Mouse (Mus musculus): ENCODE results near the gene Hoxb7.

The Hoxb7 gene

GRCm38 (mm10) chr11:96299781-96300180 lies 13.4 kb downstream of the Hoxb7 start:
- no peak for DNase-seq (ENCODE audit: low spot score in 2 of 2)

- no peak for DNase-seq (ENCODE audit: low spot score in 2 of 2)
These were observed 14.1 kb downstream of the Hoxb7 start for GRCm38 (mm10) chr11:96300354-96301063.

DNA sequence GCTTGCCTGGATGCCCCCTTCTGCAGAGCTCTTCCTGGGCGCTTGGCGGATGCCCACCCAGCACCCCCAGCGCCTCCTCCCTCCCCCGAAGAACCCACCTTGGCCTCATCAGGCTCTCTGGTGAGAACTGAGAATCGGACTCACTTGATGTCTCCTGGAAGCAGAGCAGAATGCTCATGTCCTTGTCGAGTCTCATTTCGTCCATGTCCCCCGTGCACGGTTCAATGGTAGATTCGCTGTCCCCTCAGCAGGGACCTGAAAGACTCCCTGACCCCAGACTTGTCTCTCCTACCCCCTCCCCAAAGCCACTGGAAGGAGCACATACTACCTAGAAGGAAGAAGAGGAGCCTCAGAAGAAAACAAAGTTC lies 14.6 kb downstream of the Hoxb7 start:
- DNase-seq (ENCODE audit: low spot score in 2 of 2), result no peak

GRCm38 (mm10) chr11:96301837-96302236 lies 15.4 kb downstream of the Hoxb7 start:
- peak in 1 of 2 experiments; percentile 30 for DNase-seq (ENCODE audit: low spot score in 2 of 2)

GRCm38 (mm10) chr11:96302381-96303150 lies 16.1 kb downstream of the Hoxb7 start:
- DNase-seq (ENCODE audit: low spot score in 2 of 2), result no peak

GRCm38 (mm10) chr11:96303151-96304099 lies 17.0 kb downstream of the Hoxb7 start, which contains the start of gene Hoxb5:
TSS of gene Hoxb5 (plus strand) at chr11:96303336.
- DNase-seq (ENCODE audit: low spot score in 2 of 2), result no peak

DNA sequence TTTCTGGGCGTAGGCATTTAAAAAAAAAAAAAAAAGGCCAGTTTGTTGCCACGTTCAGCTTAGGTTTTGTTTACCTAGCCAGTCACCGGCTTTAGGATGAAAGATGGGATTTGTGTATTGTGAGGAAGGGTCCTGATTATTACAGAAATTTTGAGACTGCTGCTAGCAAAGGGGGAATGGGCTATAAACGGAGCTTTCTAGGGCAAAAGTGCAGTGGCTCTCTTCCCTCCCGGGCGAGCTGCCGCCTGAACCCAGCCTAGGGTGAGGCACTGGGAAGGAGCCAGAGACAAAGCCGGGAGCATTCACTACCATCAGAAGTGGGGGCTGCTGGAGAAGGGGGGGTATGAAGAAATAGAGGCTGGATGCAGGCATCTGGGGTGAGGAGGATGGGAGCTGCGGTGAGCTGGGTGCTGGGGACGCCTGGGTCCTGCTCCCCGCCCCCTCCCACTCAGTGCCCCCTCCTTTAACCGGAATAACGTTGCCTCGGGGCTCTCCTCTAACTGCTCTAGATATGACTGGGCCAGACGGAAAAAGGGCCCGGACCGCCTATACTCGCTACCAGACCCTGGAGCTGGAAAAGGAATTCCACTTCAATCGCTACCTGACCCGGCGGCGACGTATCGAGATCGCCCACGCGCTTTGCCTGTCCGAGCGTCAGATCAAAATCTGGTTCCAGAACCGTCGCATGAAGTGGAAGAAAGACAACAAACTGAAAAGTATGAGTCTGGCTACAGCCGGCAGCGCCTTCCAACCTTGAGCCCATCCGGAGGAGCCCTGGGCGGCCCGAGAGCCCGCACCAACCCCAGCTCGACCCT lies 18.2 kb downstream of the Hoxb7 start:
- no peak for DNase-seq (ENCODE audit: low spot score in 2 of 2)

- DNase-seq (ENCODE audit: low spot score in 2 of 2), result no peak
These were observed 19.2 kb downstream of the Hoxb7 start for GRCm38 (mm10) chr11:96305505-96306182.

DNA sequence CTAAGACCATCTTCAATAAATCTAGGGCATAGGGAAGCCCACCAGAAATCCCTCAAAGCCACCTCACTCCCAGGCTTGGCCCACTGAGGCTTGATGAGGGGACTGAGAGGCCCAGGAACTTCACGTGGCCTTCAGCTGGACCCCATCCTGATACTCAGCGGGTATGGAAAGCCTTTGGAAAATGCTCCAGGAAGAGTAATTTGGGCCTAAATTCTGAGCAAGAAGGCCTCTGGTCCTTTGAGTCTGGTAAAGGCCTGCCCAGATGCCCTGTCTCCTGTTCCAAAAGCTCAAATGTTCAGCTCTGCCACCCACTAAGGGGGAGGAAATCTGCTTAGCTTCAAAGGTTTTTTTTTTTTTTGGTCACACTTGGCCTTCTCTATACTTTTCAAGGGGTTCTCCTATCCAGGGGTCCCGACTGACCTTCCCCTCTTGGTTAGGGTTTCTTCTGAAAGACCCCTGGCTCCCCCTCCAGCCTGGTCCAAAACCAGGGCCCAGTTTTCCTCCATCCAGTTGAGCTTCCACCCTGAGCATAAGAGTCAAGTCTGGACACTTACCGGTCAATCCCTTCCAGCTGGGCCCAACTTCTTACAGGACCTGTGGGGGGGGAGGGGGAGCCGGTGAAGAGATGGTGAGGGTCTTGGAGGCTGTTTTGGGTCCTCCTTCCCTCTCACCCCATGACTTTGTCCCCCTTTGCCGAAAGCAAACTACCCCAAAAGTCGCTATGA lies 19.9 kb downstream of the Hoxb7 start:
- no peak for DNase-seq (ENCODE audit: low spot score in 2 of 2)

GRCm38 (mm10) chr11:96306908-96307269 lies 20.5 kb downstream of the Hoxb7 start:
- no peak for DNase-seq (ENCODE audit: low spot score in 2 of 2)

DNA sequence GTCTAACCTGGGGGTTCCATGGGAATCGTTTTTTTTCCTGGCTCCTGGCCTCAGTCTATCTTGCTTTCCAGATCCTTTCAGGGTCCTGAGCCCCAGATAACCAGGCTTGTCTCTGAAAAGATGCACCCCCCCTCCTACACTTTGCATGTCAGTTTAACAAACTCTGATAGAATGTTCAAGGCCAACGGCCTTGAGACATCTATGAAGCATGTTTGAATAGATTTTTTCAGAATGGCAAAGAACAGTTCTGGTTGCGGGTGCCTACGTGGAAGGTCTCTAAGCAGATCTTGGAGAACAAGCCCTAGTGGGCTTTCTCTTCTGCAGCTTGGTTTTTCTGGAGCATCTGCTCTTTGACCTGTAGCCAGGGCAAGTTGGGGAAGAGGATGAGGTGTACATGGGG lies 22.3 kb downstream of the Hoxb7 start:
- no peak for DNase-seq (ENCODE audit: low spot score in 2 of 2)

DNA sequence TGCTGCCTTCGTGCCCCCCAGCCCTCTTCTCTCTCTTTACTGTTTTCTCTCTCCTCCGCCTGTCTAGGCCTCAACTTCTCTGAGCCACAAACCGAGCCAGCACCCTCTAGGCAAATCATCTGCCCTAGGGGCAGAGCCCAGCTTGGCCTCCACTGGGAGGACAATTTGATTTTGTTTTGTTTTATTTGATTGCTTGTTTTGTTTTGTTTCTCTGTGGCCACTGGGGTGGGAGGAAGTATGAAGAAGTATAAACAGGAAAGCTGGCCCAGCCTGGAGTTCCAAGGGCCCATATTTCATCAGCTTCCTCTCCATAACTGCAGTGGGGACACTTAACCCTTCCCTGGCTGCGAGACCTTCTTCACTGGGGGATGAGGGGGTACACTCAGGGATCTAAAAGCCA lies 22.9 kb downstream of the Hoxb7 start:
- DNase-seq (ENCODE audit: low spot score in 2 of 2), result no peak

GRCm38 (mm10) chr11:96310183-96310938 lies 23.9 kb downstream of the Hoxb7 start:
- DNase-seq (ENCODE audit: low spot score in 2 of 2), result no peak

GRCm38 (mm10) chr11:96311097-96311496 lies 24.7 kb downstream of the Hoxb7 start:
- no peak for DNase-seq (ENCODE audit: low spot score in 2 of 2)

- DNase-seq (ENCODE audit: low spot score in 2 of 2), result peak in 1 of 2 experiments; percentile 23
These were observed 25.3 kb downstream of the Hoxb7 start for GRCm38 (mm10) chr11:96311520-96312417.

DNA sequence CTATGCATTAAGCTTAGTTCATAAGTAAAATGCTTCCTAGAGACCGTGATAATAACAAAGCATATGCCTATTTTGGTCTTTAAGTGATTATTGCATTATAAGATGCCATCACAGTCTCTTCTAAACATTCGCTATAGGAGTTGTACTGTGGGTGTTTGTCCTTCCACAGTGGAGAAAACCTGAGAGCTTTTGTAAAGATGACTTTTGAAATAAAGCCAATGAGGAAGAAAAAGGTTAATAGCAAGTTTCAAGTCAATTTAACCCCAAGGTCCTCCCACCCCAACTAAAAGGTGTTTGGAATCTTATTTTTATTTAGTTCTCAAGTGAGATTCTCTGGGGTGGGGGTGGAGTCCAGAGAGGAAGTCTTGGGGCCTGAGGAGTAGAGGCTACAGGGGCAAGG lies 26.7 kb downstream of the Hoxb7 start:
- no peak for DNase-seq (ENCODE audit: low spot score in 2 of 2)

DNA sequence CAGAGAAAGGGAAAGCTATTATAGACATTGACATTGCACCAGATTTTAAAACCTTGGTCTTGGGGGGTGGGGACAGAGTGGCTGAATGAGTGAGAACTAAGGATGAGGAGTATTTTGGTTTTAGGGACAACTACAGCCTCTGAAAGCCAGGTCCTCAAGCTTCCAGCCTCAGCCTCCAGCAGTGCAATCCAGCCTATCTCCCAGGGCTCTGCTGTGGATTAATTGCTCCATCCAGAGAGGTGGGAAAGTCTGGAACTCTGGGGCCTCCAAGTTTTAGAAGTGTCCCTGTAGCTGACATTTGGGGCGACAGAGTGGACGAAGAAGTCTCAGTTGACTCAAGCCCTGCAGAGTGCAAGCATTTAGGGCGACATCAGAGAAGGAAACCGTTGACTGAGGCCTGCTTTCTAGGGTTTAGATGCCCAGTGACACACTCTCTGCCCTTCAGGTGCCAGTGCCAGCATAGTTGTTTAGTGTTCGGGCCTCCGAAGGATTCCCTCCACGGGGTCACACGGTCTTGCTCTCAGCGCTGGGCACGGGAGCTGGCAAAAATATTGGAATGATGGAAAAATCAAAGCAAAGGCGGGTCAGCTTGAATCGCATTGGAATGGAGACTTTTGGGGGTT lies 27.5 kb downstream of the Hoxb7 start:
- DNase-seq (ENCODE audit: low spot score in 2 of 2), result no peak

All from right cerebral cortex, adult 2 months (tissue).